ENCODE assay signal across 10 mouse cellular contexts in genomic region chr5:117665181-117665580, GRCm38 (mm10).
A peak's percentile ranks its signal among the peaks of the same experiment; 100 is the strongest.
DNase-seq lines count a peak whose midpoint lies in the region; ATAC-seq lines count a peak whose summit lies in the region.
"Had no signal": no experiment of that assay in that cellular context is flagged by ENCODE, and none has a peak within 500 bp of the region (broad histone marks: within the 10 kb centered on the region; RNA-seq: fewer than 3 reads in every experiment).

No protein-coding gene starts in this region.

- no peak overlapping the region for H3K9ac ChIP-seq in kidney, embryonic 15.5 days
- H3K9ac ChIP-seq in embryonic facial prominence, embryonic 11.5 days (replicated peaks; ENCODE audit: low read length) = no peak overlapping the region
- H3K9ac ChIP-seq in forebrain, embryonic 13.5 days = no peak overlapping the region
- H3K9ac ChIP-seq: neural tube, embryonic 12.5 days had no signal

- H3K36me3 ChIP-seq in kidney, embryonic 15.5 days = no peaks in the 10 kb centered on the region
- no peaks in the 10 kb centered on the region for H3K36me3 ChIP-seq in embryonic facial prominence, embryonic 11.5 days (replicated peaks; ENCODE audit: control insufficient read depth, insufficient read depth, low read depth, low read length)
- H3K36me3 ChIP-seq in forebrain, embryonic 13.5 days (ENCODE audit: poor library complexity, severe bottlenecking) = no peaks in the 10 kb centered on the region
- H3K36me3 ChIP-seq: neural tube, embryonic 12.5 days had no signal

- no peak for ATAC-seq in kidney, embryonic 15.5 days (replicated peaks; ENCODE audit: low FRiP score)
- ATAC-seq in embryonic facial prominence, embryonic 11.5 days (replicated peaks; ENCODE audit: insufficient number of reproducible peaks, low FRiP score, low TSS enrichment, low read depth) = no peak
- ATAC-seq in forebrain, embryonic 13.5 days = no peak

- no peak for DNase-seq in kidney, adult 18-20 months
- DNase-seq in embryonic facial prominence, embryonic 11.5 days (ENCODE audit: low spot score) = peak; percentile 9
- DNase-seq in lung, postnatal 10 days = peak; percentile 39
- no peak for DNase-seq in urinary bladder, postnatal 10 days (ENCODE audit: low spot score)
- DNase-seq in gastrocnemius, postnatal 4 days (ENCODE audit: low spot score in 2 of 2) = no peak
- DNase-seq: adrenal gland, postnatal 36 days had no signal

- peak overlapping the region; percentile 45 for H3K4me2 ChIP-seq in kidney, embryonic 15.5 days
- no peak overlapping the region; the same call in 1 of the 2 replicates for H3K4me2 ChIP-seq in embryonic facial prominence, embryonic 11.5 days (ENCODE audit: low read depth, low read length)
- H3K4me2 ChIP-seq in forebrain, embryonic 13.5 days = peak overlapping the region; percentile 13
- H3K4me2 ChIP-seq: neural tube, embryonic 12.5 days had no signal

- 4% methylated on average over 9 of the region's 9 CpGs for WGBS in kidney, embryonic 15.5 days
- 10% methylated on average over 9 of the region's 9 CpGs for WGBS in embryonic facial prominence, embryonic 11.5 days
- 5% methylated on average over 9 of the region's 9 CpGs for WGBS in forebrain, embryonic 13.5 days

- H3K27ac ChIP-seq in kidney, embryonic 15.5 days = no peak overlapping the region
- H3K27ac ChIP-seq in embryonic facial prominence, embryonic 11.5 days (replicated peaks; ENCODE audit: low read depth, low read length) = no peak overlapping the region; the same call in 1 of the 2 replicates
- no peak overlapping the region for H3K27ac ChIP-seq in forebrain, embryonic 13.5 days
- H3K27ac ChIP-seq: macrophage; neural tube, embryonic 12.5 days had no signal

- no peak overlapping the region for H3K4me3 ChIP-seq in kidney, embryonic 15.5 days (replicated peaks)
- no peak overlapping the region for H3K4me3 ChIP-seq in embryonic facial prominence, embryonic 11.5 days (ENCODE audit: low read depth, low read length)
- H3K4me3 ChIP-seq in forebrain, embryonic 13.5 days = no peak overlapping the region
- H3K4me3 ChIP-seq: neural tube, embryonic 12.5 days had no signal

- H3K9me3 ChIP-seq in kidney, embryonic 15.5 days (replicated peaks) = no peaks in the 10 kb centered on the region
- H3K9me3 ChIP-seq in embryonic facial prominence, embryonic 11.5 days (replicated peaks; ENCODE audit: control insufficient read depth, low read length) = no peaks in the 10 kb centered on the region
- no peaks in the 10 kb centered on the region for H3K9me3 ChIP-seq in forebrain, embryonic 13.5 days (replicated peaks)
- H3K9me3 ChIP-seq: neural tube, embryonic 12.5 days had no signal

- 0 out of 2 replicates have a peak, but pooled peaks cover 10% of the 10 kb centered on the region for H3K27me3 ChIP-seq in kidney, embryonic 15.5 days
- H3K27me3 ChIP-seq in embryonic facial prominence, embryonic 11.5 days (ENCODE audit: control insufficient read depth, insufficient read depth, low read length) = no peaks in the 10 kb centered on the region
- no peaks in the 10 kb centered on the region for H3K27me3 ChIP-seq in forebrain, embryonic 13.5 days
- H3K27me3 ChIP-seq: neural tube, embryonic 12.5 days had no signal

- H3K4me1 ChIP-seq in kidney, embryonic 15.5 days = peaks cover 41% of the 10 kb centered on the region
- no peaks in the 10 kb centered on the region for H3K4me1 ChIP-seq in embryonic facial prominence, embryonic 11.5 days (ENCODE audit: control insufficient read depth, insufficient read depth, low read length)
- peaks cover 21% of the 10 kb centered on the region for H3K4me1 ChIP-seq in forebrain, embryonic 13.5 days

Comparison
In these comparisons a context has a peak if more than half of its experiments do, and no peak if none do; other contexts are left out.
1. DNase-seq: peak in embryonic facial prominence, embryonic 11.5 days (single experiment) and lung, postnatal 10 days (single experiment); none in kidney, adult 18-20 months (single experiment), urinary bladder, postnatal 10 days (single experiment) and gastrocnemius, postnatal 4 days (0 of 2).